Mouse (Mus musculus): ENCODE results near the gene Raf1. TPM values are rescaled to one million over a fixed set of nuclear protein-coding genes. Genes with fewer than 3 reads are reported as not detected.

Raf1 gene
- polyA plus RNA-seq, 1 experiment: 106 TPM

DNA sequence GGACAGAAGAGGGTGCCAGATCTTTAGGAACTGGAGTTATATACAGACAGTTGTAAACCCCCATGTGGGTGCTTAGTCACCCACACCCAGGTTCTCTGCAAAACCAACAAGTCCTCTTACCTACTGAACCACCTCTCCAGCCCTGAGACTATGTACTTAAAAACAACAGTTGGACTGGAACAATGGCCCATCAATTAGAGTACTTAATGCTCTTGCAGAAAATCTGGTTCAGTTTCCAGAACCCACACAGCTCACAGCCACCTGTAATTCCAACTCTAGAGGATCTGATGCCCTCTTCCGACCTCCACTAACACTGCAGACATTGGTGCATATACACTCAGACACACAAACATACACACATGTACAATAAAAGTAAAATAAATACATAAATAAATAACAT is 3.7 kb downstream of the Raf1 start:
- TF ChIP-seq POLR2A (IDR thresholded peaks at IDR 0.05; ENCODE audit: low read depth, low read length) (no peak), CTCF (conservative IDR thresholded peaks at IDR 0.05; ENCODE audit: insufficient read depth, insufficient read length, low read depth, low read length) (no peak)
- no peaks in the 10 kb centered on the region for H3K27me3 ChIP-seq (replicated peaks; ENCODE audit: control insufficient read depth, insufficient read depth, low read length)
- no peaks in the 10 kb centered on the region for H3K36me3 ChIP-seq (ENCODE audit: control insufficient read depth, insufficient read depth, low read length)
- no peak overlapping the region for H3K4me3 ChIP-seq (ENCODE audit: insufficient read depth, low read depth, low read length)
- 98% methylated on average over 1 of the region's 1 CpGs for WGBS
- peaks cover 19% of the 10 kb centered on the region for H3K4me1 ChIP-seq (ENCODE audit: control insufficient read depth, insufficient read depth, low read length)
- H3K27ac ChIP-seq (ENCODE audit: insufficient read depth, low read depth, low read length): no peak overlapping the region
- no peak for DNase-seq

DNA sequence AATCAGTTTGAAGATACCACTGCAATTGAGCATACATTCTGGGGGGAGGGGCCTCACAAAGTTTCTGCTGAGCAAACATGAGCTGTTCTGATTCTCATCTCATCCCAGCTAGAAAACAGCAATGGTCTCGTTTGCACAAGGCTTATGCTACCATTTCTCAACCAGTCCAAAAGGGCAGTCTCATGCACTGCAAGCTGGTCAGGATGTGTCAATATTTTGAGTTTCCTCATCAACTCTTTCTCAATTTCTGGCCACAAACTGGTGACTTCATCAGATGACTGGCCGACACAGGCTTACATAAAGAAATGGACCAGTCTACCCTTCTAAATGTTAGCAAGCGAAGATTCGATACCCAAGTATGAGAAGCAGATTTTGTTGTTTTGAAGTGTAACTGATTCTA is 9.8 kb downstream of the Raf1 start:
- 64% methylated on average over 4 of the region's 4 CpGs for WGBS
- DNase-seq: no peak
- no peaks in the 10 kb centered on the region for H3K27me3 ChIP-seq (replicated peaks; ENCODE audit: control insufficient read depth, insufficient read depth, low read length)
- H3K4me1 ChIP-seq (ENCODE audit: control insufficient read depth, insufficient read depth, low read length): peaks cover 13% of the 10 kb centered on the region; the same call in 1 of the 2 replicates
- H3K27ac ChIP-seq (ENCODE audit: insufficient read depth, low read depth, low read length): no peak overlapping the region
- H3K36me3 ChIP-seq (ENCODE audit: control insufficient read depth, insufficient read depth, low read length): no peaks in the 10 kb centered on the region
- TF ChIP-seq CTCF (conservative IDR thresholded peaks at IDR 0.05; ENCODE audit: insufficient read depth, insufficient read length, low read depth, low read length) (no peak), POLR2A (IDR thresholded peaks at IDR 0.05; ENCODE audit: low read depth, low read length) (no peak)
- no peak overlapping the region for H3K4me3 ChIP-seq (ENCODE audit: insufficient read depth, low read depth, low read length)

DNA sequence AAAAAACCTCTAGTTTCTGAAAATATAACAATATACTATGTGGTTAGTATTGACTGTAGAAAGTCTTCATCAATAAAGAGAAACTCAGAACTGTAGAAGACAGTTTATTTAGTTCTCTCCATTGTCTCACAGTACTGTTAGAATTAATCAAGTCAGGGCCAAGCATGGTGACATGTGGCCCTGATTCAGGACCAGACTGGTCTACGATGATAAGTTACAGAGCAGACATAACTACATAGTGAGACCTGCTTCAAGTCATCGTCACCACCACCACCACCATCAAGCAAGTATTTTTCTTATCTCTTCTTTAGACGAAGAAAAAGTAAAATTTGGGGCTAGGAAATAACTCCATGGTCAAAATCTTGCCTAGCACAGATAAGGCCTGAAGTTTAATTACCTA is 12.2 kb downstream of the Raf1 start:
- no peaks in the 10 kb centered on the region for H3K27me3 ChIP-seq (replicated peaks; ENCODE audit: control insufficient read depth, insufficient read depth, low read length)
- no peak for TF ChIP-seq POLR2A (IDR thresholded peaks at IDR 0.05; ENCODE audit: low read depth, low read length)
- no peak for TF ChIP-seq CTCF (conservative IDR thresholded peaks at IDR 0.05; ENCODE audit: insufficient read depth, insufficient read length, low read depth, low read length)
- no peaks in the 10 kb centered on the region for H3K36me3 ChIP-seq (ENCODE audit: control insufficient read depth, insufficient read depth, low read length)
- WGBS: 82% methylated on average over 3 of the region's 3 CpGs
- no peak for DNase-seq
- H3K4me3 ChIP-seq (ENCODE audit: insufficient read depth, low read depth, low read length): no peak overlapping the region
- peaks cover 9% of the 10 kb centered on the region; the same call in 1 of the 2 replicates for H3K4me1 ChIP-seq (ENCODE audit: control insufficient read depth, insufficient read depth, low read length)
- no peak overlapping the region for H3K27ac ChIP-seq (ENCODE audit: insufficient read depth, low read depth, low read length)

DNA sequence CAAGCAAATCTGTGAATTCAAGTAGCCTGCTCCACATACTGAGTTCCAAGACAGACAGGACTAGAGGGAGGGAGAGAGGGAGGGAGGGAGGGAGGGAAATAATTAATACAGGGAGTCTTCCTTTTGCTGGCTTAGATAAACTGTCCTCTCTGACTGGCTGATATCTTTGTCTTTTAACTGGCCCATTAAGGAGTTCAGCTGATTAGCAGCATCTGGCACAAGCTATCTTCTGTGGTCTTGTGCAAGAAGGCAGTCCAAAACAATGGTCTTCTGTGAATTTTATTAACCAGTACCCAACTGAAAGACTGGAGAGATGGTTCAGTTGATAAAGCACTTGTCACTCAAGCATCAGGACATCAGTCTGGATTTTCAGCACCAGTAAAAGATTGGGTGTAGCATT is 17.6 kb downstream of the Raf1 start:
- H3K27me3 ChIP-seq (replicated peaks; ENCODE audit: control insufficient read depth, insufficient read depth, low read length): no peaks in the 10 kb centered on the region
- peaks cover 11% of the 10 kb centered on the region; the same call in 1 of the 2 replicates for H3K4me1 ChIP-seq (ENCODE audit: control insufficient read depth, insufficient read depth, low read length)
- no peak for DNase-seq
- no peaks in the 10 kb centered on the region for H3K36me3 ChIP-seq (ENCODE audit: control insufficient read depth, insufficient read depth, low read length)
- H3K27ac ChIP-seq (ENCODE audit: insufficient read depth, low read depth, low read length): no peak overlapping the region
- TF ChIP-seq CTCF (conservative IDR thresholded peaks at IDR 0.05; ENCODE audit: insufficient read depth, insufficient read length, low read depth, low read length): no peak
- no peak for TF ChIP-seq POLR2A (IDR thresholded peaks at IDR 0.05; ENCODE audit: low read depth, low read length)
- H3K4me3 ChIP-seq (ENCODE audit: insufficient read depth, low read depth, low read length): no peak overlapping the region

DNA sequence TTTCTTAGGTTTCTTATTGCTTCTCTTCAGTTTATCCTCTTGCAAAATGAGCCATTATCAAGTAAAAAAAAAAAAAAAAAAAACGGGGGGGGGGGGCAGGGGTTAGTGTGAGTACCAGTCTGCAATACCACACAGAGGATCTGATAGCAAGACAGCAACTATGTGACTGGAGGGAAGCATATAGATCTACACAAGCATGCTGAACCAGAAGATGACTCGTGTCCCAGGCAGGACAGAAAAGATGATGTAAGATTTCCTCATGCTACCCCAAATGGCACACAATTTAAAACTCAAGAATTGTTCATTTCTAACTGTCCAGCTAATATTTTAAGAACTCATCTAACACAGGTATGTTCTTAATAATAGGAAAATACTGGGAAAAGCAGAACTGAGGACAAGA is 22.5 kb downstream of the Raf1 start:
- 32% methylated on average over 2 of the region's 2 CpGs for WGBS
- TF ChIP-seq POLR2A (IDR thresholded peaks at IDR 0.05; ENCODE audit: low read depth, low read length) (no peak), CTCF (conservative IDR thresholded peaks at IDR 0.05; ENCODE audit: insufficient read depth, insufficient read length, low read depth, low read length) (no peak)
- no peak overlapping the region for H3K27ac ChIP-seq (ENCODE audit: insufficient read depth, low read depth, low read length)
- H3K4me1 ChIP-seq (ENCODE audit: control insufficient read depth, insufficient read depth, low read length): peaks cover 26% of the 10 kb centered on the region
- H3K27me3 ChIP-seq (replicated peaks; ENCODE audit: control insufficient read depth, insufficient read depth, low read length): no peaks in the 10 kb centered on the region
- no peak for DNase-seq
- no peaks in the 10 kb centered on the region for H3K36me3 ChIP-seq (ENCODE audit: control insufficient read depth, insufficient read depth, low read length)
- H3K4me3 ChIP-seq (ENCODE audit: insufficient read depth, low read depth, low read length): no peak overlapping the region

DNA sequence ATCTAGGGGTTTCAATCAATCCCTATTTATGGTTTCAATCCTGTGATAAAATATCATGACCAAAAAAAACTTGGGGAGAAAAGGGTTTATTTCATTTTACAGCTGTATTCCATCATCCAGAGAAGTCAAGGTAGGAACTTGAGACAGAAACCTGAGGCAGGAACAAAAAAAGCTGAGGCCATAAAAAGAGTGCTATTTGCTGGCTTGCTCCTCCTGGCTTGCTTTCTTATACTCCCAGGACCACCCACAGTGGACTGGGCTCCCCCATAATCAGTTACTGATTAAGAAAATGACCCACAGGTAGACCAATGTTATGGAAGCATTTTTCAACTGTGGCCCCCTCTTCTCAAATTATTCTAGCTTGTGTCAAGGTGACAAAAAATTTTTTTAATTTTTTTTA is 24.7 kb downstream of the Raf1 start:
- Histone ChIP-seq H3K4me3 (ENCODE audit: insufficient read depth, low read depth, low read length) (no peak overlapping the region), H3K27ac (ENCODE audit: insufficient read depth, low read depth, low read length) (no peak overlapping the region), H3K36me3 (ENCODE audit: control insufficient read depth, insufficient read depth, low read length) (no peaks in the 10 kb centered on the region), H3K4me1 (ENCODE audit: control insufficient read depth, insufficient read depth, low read length) (peaks cover 22% of the 10 kb centered on the region), H3K27me3 (replicated peaks; ENCODE audit: control insufficient read depth, insufficient read depth, low read length) (no peaks in the 10 kb centered on the region)
- DNase-seq: no peak
- TF ChIP-seq POLR2A (IDR thresholded peaks at IDR 0.05; ENCODE audit: low read depth, low read length): no peak

DNA sequence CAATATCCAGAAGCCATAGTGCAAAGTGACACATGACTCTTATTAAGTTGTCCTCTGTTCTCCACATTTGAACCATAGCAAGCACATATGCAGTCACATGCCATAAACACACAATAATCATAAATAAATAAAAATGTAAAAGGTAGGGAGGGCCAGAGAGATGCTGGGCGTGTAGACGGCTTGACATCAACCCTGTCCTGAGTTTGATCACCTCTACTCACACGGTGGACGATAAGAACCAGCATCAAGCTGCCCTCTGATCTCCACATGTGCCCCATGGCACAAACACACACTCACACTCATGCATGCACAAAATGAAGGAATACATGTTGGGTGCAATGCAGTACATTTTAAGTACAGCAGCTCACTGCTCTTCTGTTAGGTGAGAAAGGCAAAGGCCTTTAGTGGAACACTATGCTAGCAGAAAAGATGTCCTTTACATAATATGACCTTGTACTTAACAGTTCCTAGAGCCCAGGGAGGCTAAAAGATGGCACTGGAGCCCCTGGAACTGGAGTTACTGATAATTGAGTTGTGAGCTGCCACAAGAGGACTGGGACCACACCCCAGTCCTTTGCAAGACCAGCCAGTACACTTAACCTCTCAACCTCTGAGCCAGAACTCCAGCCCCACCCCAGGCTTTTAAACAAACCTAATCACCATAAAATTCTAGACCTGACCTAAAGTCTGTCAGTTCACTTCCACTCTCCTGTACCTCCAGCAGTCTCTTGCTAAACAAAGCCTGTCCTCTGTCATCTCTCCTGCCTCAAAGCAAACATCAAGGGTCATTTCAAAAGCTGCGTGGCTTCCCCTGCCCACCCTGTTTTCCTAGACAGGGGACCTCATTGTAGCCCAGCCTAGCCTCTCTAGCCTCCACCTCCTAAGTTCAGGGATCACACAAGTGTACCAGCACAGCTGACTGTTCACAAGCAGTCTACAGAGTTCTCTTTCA is 25.7 kb downstream of the Raf1 start:
- TF ChIP-seq CTCF (conservative IDR thresholded peaks at IDR 0.05; ENCODE audit: insufficient read depth, insufficient read length, low read depth, low read length) (no peak), POLR2A (IDR thresholded peaks at IDR 0.05; ENCODE audit: low read depth, low read length) (no peak)
- 37% methylated on average over 5 of the region's 5 CpGs for WGBS

More for the DNA sequence above, 25.7 kb downstream of the Raf1 start:
- H3K36me3 ChIP-seq (ENCODE audit: control insufficient read depth, insufficient read depth, low read length): no peaks in the 10 kb centered on the region
- peaks cover 22% of the 10 kb centered on the region for H3K4me1 ChIP-seq (ENCODE audit: control insufficient read depth, insufficient read depth, low read length)
- peak overlapping the region; percentile 55; the same call in 1 of the 2 replicates for H3K27ac ChIP-seq (ENCODE audit: insufficient read depth, low read depth, low read length)
- DNase-seq: no peak
- H3K27me3 ChIP-seq (replicated peaks; ENCODE audit: control insufficient read depth, insufficient read depth, low read length): no peaks in the 10 kb centered on the region
- no peak overlapping the region for H3K4me3 ChIP-seq (ENCODE audit: insufficient read depth, low read depth, low read length)
